Mouse (Mus musculus): ENCODE measurements at regions not wholly inside any gene's neighbourhood (a gene's known extent, or its start where the extent isn't known, plus 50 kb on each side); places are given as distances from the start of the nearest gene placed in this dataset.

DNA sequence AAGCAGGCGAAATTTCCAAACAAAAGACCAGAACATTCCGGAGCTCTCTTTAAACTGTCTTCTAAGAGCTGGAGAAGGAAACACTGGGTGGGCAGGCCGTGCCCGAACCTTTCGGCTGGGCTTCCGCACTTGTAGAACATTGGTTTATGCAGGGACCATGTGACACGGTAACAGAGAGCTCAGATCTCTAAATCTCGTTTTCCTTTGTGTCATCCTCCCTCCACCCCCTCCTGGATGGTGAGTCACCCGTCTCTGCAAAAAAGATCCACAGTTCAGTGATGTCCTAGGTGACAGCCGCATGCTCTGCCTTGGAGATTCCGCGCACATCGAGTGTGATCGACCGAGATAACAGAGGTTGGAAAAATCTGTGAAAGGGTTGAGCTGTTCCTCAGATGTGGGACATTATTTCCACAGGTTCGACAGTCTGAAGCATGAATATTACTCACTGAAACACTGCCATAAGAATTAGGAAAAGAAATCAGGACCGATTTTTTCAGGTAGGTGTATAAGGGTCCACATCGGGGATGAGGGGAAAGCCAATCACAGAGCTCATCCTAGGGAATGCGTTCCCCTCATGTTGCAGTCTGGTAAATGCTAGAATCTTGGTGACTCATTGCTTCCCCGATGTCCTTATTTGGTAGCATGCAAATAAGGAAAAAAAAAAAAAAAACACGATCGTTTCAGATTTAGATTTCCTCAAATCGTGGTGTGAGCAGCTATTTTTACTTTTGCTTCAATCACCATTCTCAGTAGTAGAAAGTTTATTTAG lies 70.0 kb upstream of the Foxo1 start:
- DNase-seq, result peak; percentile 69 to 73

DNA sequence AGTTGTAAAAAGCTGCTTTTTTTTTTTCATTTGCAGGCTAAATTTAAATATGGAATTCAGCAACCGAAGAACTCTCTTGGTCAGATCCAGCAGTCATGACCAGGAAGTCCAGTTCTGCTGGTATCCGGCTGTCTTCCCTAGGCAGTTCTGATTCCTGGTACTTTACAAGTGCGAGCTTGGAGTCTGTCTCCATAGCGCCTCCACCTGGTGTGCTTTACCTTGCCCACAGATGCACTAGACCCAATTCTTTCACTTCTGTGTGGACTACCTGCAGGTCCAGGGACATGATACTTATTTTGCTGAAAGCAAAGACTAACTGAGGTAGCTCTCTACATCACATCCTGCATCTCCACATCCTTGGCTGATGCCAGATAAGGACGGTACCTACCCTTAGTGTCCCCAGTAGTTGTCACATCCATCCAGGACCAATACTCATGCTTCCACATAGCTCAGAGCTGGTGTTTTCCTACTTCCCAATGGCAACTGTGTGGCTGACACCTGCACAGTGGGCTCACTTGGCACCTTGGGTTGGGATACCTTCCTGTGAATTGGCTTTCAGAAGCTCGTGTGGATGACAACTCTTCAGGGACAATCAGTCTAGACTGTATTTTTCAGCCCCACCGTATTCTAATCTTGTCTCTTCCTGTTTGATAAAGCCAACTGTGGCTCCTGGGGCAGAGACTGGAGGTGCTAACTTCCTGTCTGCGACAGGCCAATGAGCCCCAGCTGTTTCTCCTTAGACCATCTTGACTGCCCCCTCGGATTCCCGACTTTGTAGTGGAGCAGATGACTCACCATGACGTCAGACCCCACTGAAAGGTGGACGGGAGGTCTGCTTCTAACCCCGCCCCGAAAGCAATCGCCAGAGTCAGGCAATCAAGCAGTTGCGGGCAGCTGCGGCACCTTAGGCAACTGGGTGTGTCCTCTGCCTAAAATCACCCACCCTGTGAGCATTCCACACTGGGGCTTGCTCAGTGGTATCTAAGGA lies 69.1 kb upstream of the Foxo1 start:
- DNase-seq, result peak; percentile 57

- DNase-seq, result no peak
These were observed 68.0 kb upstream of the Foxo1 start for GRCm38 (mm10) chr3:52200106-52200505.

DNA sequence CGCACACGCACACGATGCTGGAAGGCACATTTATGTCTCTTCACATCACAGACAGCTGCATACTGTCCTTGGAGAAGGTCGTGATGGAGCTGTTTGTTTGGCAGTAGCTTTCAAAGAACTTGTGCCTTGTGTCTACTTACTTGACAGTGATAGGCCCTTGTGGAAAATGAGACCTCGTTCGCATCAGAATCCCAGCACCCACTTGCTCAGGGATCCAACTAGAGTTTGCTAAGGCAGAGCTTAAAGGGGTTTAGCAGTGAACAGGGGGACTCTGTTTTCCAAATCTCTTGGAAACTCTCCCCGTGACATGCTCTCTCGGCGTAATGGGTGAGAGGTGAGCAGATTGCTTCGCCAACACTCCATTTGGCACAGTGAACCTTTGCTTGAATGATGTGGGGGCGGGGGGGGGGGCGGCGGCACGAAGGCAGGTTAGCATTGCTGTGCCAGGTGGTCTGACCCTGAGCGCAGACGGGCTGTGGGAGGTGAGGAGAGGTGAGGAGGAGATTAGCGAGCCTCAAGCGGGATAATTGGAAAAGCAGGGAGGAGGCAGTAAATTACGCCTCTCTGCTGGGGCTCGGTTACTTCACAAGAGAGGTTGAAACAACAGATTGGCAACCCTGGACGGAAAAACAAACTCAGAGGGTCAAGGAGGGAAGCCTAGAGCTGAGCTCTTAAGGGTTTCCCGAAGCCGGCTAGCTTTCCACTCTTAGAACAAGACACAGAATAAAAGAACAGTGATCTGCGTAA lies 57.4 kb upstream of the Foxo1 start:
- no peak for DNase-seq

DNA sequence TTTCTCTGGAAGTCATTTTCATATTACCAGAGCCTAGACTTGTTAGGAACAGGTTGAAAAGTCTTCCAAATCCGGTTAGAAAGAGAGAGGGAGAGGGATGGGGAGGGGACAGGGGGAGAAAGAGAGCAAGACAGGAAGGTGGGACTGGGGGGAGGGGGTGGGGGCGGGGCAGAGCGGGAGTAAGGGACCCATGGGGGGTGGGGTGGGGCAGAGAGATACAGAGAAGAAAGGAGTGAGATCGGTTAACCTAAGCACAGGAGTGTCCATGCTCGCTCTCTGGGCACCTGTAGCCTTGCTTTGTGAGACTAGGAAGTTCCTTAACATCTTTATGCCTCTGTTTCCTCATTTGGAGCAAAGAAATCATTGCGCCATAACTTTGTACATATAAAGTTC lies 56.8 kb upstream of the Foxo1 start:
- no peak for DNase-seq

DNA sequence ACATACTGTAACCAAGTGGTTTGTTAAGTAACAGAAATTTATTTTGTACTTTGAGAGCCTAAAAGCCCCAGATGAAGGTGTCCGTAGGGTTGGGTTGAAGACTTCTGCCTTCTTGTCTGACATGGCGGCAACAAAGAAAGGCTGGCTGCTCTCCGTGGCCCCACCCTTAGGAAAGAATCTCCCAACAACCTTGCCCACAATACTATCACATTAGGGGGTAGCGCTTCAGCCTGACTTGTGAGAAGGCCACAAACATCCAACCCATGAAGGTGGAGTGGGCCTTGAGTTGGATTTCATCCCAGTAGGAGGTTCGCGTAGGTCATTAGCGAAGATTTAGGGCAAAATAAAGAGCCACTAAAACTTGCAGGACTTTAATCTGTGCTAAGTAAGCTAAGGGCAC lies 54.0 kb upstream of the Foxo1 start:
- no peak for DNase-seq

- no peak for DNase-seq
These were observed 53.1 kb upstream of the Foxo1 start for GRCm38 (mm10) chr3:52215083-52215482.

Data from heart, adult 18-20 months (tissue).